17 mouse cellular contexts compared by ENCODE assay signal in the genomic region with DNA sequence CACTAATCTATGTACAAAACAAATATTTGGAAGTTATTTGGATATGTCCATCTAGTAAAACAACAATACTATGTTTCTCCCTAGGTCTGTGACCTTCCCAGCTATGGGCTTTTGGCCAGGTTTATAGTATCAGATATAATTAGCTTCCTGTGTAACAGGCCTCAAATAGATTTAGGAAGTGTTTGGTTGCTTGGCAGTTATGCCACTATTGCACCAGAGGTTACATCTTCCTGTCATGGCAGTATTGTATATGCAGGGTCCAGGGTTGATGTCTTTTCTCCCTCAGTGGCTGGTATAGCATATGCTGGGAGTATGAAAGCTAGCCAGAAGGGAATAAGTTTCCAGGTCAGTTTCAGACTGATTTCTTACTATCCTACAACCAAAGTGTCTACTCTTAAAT.
"Had no signal": no experiment of that assay in that cellular context is flagged by ENCODE, and none has a peak within 500 bp of the region (broad histone marks: within the 10 kb centered on the region; RNA-seq: fewer than 3 reads in every experiment).

No protein-coding gene starts in this region.

- H3K27me3 ChIP-seq: megakaryocyte, embryonic 14.5 days; midbrain, embryonic 13.5 days; midbrain, embryonic 15.5 days; neural tube, embryonic 12.5 days; stomach, embryonic 15.5 days had no signal

- H3K9me3 ChIP-seq: megakaryocyte, embryonic 14.5 days; midbrain, embryonic 13.5 days; midbrain, embryonic 15.5 days; neural tube, embryonic 12.5 days; stomach, embryonic 15.5 days had no signal

- DNase-seq: lung, adult 18-20 months; lung, embryonic 14.5 days; lung, postnatal 10 days; right cerebral cortex, postnatal 25 days; right cerebral cortex, postnatal 4 days; thymus, adult 2 months; thymus, postnatal 25 days; thymus, postnatal 4 days had no signal

- H3K27ac ChIP-seq: liver, embryonic 14.5 days; macrophage; midbrain, embryonic 13.5 days; midbrain, embryonic 15.5 days; neural tube, embryonic 12.5 days; stomach, embryonic 15.5 days; stomach, postnatal 0 days had no signal

- ATAC-seq: midbrain, embryonic 13.5 days; midbrain, embryonic 15.5 days had no signal

- H3K4me2 ChIP-seq: lung, embryonic 14.5 days; midbrain, embryonic 11.5 days; midbrain, embryonic 13.5 days; midbrain, embryonic 15.5 days; neural tube, embryonic 12.5 days; stomach, embryonic 15.5 days had no signal

- H3K4me3 ChIP-seq: megakaryocyte, embryonic 14.5 days; midbrain, embryonic 13.5 days; midbrain, embryonic 15.5 days; neural tube, embryonic 12.5 days; stomach, embryonic 15.5 days had no signal

- H3K9ac ChIP-seq: liver, embryonic 14.5 days; lung, embryonic 14.5 days; midbrain, embryonic 13.5 days; midbrain, embryonic 15.5 days; neural tube, embryonic 12.5 days; stomach, embryonic 15.5 days had no signal

- H3K4me1 ChIP-seq: midbrain, embryonic 13.5 days; midbrain, embryonic 15.5 days; neural tube, embryonic 12.5 days; stomach, embryonic 15.5 days had no signal
